Mouse (Mus musculus) small intestine, adult 2 months (tissue): ENCODE data around the gene Wbp2nl.

Experiments used
- CTCF ChIP-seq: fragments of 200-500 bp; IDR thresholded peaks from 2 replicates; pipeline ENCODE4 v1.5.1; 2012; ENCODE audit warnings: low read depth, mild to moderate bottlenecking, control low read depth, inconsistent platforms, low read length, moderate library complexity, mixed read lengths; ENCODE audit not compliant: insufficient replicate concordance, insufficient read length; ENCODE audit errors: extremely low read depth
- POLR2A ChIP-seq: fragments of 200-500 bp; IDR thresholded peaks from 2 replicates; pipeline ENCODE4 v1.6.1; 2012; ENCODE audit warnings: low read depth, mild to moderate bottlenecking, control low read depth, inconsistent platforms, low read length, moderate library complexity

DNA sequence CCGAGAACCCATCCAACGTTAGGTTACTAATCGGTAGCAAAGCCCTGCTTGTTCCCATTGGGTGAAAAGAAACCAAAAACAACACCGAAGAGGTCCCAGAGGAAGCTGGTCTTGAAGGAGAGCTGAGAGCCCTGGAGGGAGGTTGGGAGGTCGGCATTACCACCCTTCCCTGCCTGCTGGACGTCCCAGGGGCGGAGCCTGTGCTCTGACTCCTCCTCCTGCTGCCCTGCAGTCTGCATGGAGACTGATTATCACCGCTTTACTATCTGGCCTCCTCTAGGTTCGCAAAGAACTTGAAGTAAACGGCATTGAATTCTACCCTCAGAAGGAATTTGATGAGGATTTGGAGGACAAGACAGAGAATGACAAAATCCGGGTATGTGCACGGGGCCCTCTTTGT is 12.6 kb upstream of the Wbp2nl start:
- TF ChIP-seq CTCF (no peak), POLR2A (no peak)
